9 mouse cellular contexts compared by ENCODE assay signal in genomic region chr17:57061069-57061468, GRCm38 (mm10). TPM values are rescaled to one million over a fixed set of nuclear protein-coding genes. Genes with fewer than 3 reads are reported as not detected.
DNase-seq lines count a peak whose midpoint lies in the region; ATAC-seq lines count a peak whose summit lies in the region.
"Had no signal": no experiment of that assay in that cellular context is flagged by ENCODE, and none has a peak within 500 bp of the region (broad histone marks: within the 10 kb centered on the region; RNA-seq: fewer than 3 reads in every experiment).

No protein-coding gene starts in this region.

- peak overlapping the region; percentile 72 for H3K4me2 ChIP-seq in hindbrain, embryonic 15.5 days

- no peak overlapping the region for H3K9ac ChIP-seq in hindbrain, embryonic 15.5 days

- peaks cover 32% of the 10 kb centered on the region for H3K4me1 ChIP-seq in hindbrain, embryonic 15.5 days (replicated peaks)

- DNase-seq in kidney, adult 18-20 months = peak; percentile 38
- no peak for DNase-seq in kidney, postnatal 10 days
- DNase-seq in brain, adult 2 months (ENCODE audit: low read depth, low spot score) = peak; percentile 19
- no peak for DNase-seq in left cerebral cortex, adult 9 months (ENCODE audit: low spot score in 2 of 2)
- no peak for DNase-seq in urinary bladder, adult 18-20 months (ENCODE audit: low spot score in 2 of 2)

- H3K4me3 ChIP-seq in hindbrain, embryonic 15.5 days = peak overlapping the region; percentile 94
- H3K4me3 ChIP-seq in macrophage (ENCODE audit: inconsistent target) = peak overlapping the region; percentile 38; the same call in 1 of the 2 replicates

- no peaks in the 10 kb centered on the region for H3K79me2 ChIP-seq in macrophage (ENCODE audit: inconsistent target)

- H3K27ac ChIP-seq in hindbrain, embryonic 15.5 days (replicated peaks) = no peak overlapping the region
- no peak overlapping the region for H3K27ac ChIP-seq in macrophage

- H3K36me3 ChIP-seq in hindbrain, embryonic 15.5 days = no peaks in the 10 kb centered on the region; the same call in 1 of the 2 replicates
- peaks cover 2% of the 10 kb centered on the region; the same call in 1 of the 2 replicates for H3K36me3 ChIP-seq in macrophage (ENCODE audit: inconsistent target)

- H3K9me3 ChIP-seq in hindbrain, embryonic 15.5 days = no peaks in the 10 kb centered on the region

- peaks cover 25% of the 10 kb centered on the region for H3K27me3 ChIP-seq in hindbrain, embryonic 15.5 days

- WGBS in hindbrain, embryonic 15.5 days = 42% methylated on average over 10 of the region's 10 CpGs
- WGBS in macrophage (ENCODE audit: missing documents) = 49% methylated on average over 10 of the region's 10 CpGs

- no peak for ATAC-seq in hindbrain, embryonic 15.5 days (ENCODE audit: low FRiP score, low read depth)
- no peak for ATAC-seq in erythroblast, adult 5-6 weeks (replicated peaks; ENCODE audit: low FRiP score, poor library complexity, severe bottlenecking)

RNA-seq across cellular contexts. Expression of gene Slc25a23, which starts 1.4 kb away (rescaled TPM):
- polyA plus RNA-seq in hindbrain, embryonic 15.5 days (2015; fragmentation: Nextera tagmentation; extraction: Ambion mirVana) = 43.1 and 45.0 TPM in 2 replicates
- total RNA-seq in macrophage (2018; cell fraction: chromatin; rRNA removed) = 1 to 10 TPM in 22 of 26 experiments, under 1 TPM in 3, not detected in 1; 0.18 to 8.5 (median 2.6) TPM
- 1 to 10 TPM in 14 of 26 experiments, under 1 TPM in 12; 0.42 to 6.2 (median 2.2) TPM for total RNA-seq in macrophage (2018; cell fraction: cytosol; rRNA removed)
- 1 to 10 TPM in 15 of 26 experiments, under 1 TPM in 11; 0.17 to 5.7 (median 1.3) TPM for total RNA-seq in macrophage (2018; cell fraction: nucleus; rRNA removed)
- polyA plus RNA-seq in macrophage (2018) = 4.0 to 8.6 TPM (median 6.8 TPM) in 3 replicates
- 2.9 and 3.3 TPM in 2 replicates for total RNA-seq in erythroblast, adult 5-6 weeks (2015; ENCODE audit: low replicate concordance)
- total RNA-seq in erythroblast, adult 5-6 weeks (2017; ENCODE audit: low replicate concordance) = 1.2 and 4.7 TPM in 2 replicates

RNA-seq across cellular contexts. Expression of gene Crb3, which starts 2.2 kb away (rescaled TPM):
- polyA plus RNA-seq in hindbrain, embryonic 15.5 days (2015; fragmentation: Nextera tagmentation; extraction: Ambion mirVana) = 4.1 and 4.6 TPM in 2 replicates
- not detected for total RNA-seq in macrophage (2018; cell fraction: chromatin; rRNA removed)
- total RNA-seq in macrophage (2018; cell fraction: cytosol; rRNA removed) = not detected
- total RNA-seq in macrophage (2018; cell fraction: nucleus; rRNA removed) = not detected
- not detected in 3 replicates for polyA plus RNA-seq in macrophage (2018)
- total RNA-seq in erythroblast, adult 5-6 weeks (2015; ENCODE audit: low replicate concordance) = not detected in 2 replicates
- total RNA-seq in erythroblast, adult 5-6 weeks (2017; ENCODE audit: low replicate concordance) = not detected in 2 replicates

RNA-seq across cellular contexts. Expression of gene Dennd1c, which starts 17.2 kb away (rescaled TPM):
- 4.3 and 4.4 TPM in 2 replicates for polyA plus RNA-seq in hindbrain, embryonic 15.5 days (2015; fragmentation: Nextera tagmentation; extraction: Ambion mirVana)
- total RNA-seq in macrophage (2018; cell fraction: chromatin; rRNA removed) = 100 to 1,000 TPM; 266 to 425 (median 350) TPM
- total RNA-seq in macrophage (2018; cell fraction: cytosol; rRNA removed) = 10 to 100 TPM; 13.8 to 34.5 (median 17.8) TPM
- 100 to 1,000 TPM; 130 to 261 (median 206) TPM for total RNA-seq in macrophage (2018; cell fraction: nucleus; rRNA removed)
- polyA plus RNA-seq in macrophage (2018) = 14.1 to 26.5 TPM (median 15.7 TPM) in 3 replicates
- total RNA-seq in erythroblast, adult 5-6 weeks (2015; ENCODE audit: low replicate concordance) = 16.7 and 25.0 TPM in 2 replicates
- total RNA-seq in erythroblast, adult 5-6 weeks (2017; ENCODE audit: low replicate concordance) = 2.4 and 7.2 TPM in 2 replicates

RNA-seq across cellular contexts. Expression of gene Slc25a41, which starts 19.6 kb away (rescaled TPM):
- not detected in 2 replicates for polyA plus RNA-seq in hindbrain, embryonic 15.5 days (2015; fragmentation: Nextera tagmentation; extraction: Ambion mirVana)
- total RNA-seq in macrophage (2018; cell fraction: chromatin; rRNA removed) = not detected
- total RNA-seq in macrophage (2018; cell fraction: cytosol; rRNA removed) = not detected
- total RNA-seq in macrophage (2018; cell fraction: nucleus; rRNA removed) = not detected
- not detected in 3 replicates for polyA plus RNA-seq in macrophage (2018)
- total RNA-seq in erythroblast, adult 5-6 weeks (2015; ENCODE audit: low replicate concordance) = not detected in 2 replicates
- not detected in 2 replicates for total RNA-seq in erythroblast, adult 5-6 weeks (2017; ENCODE audit: low replicate concordance)
- total RNA-seq: adrenal gland, adult 18-20 months had no signal

RNA-seq across cellular contexts. Expression of gene Tubb4a, which starts 26.5 kb away (rescaled TPM):
- polyA plus RNA-seq in hindbrain, embryonic 15.5 days (2015; fragmentation: Nextera tagmentation; extraction: Ambion mirVana) = 329 and 394 TPM in 2 replicates
- total RNA-seq in macrophage (2018; cell fraction: chromatin; rRNA removed) = 1 to 10 TPM in 4 of 26 experiments, under 1 TPM in 13, not detected in 9; 0.33 to 1.9 (median 0.70) TPM
- under 1 TPM; 0.04 to 0.38 (median 0.18) TPM for total RNA-seq in macrophage (2018; cell fraction: cytosol; rRNA removed)
- total RNA-seq in macrophage (2018; cell fraction: nucleus; rRNA removed) = 1 to 10 TPM in 3 of 26 experiments, under 1 TPM in 21, not detected in 2; 0.21 to 1.2 (median 0.78) TPM
- 0.15 to 0.36 TPM (median 0.27 TPM) in 3 replicates for polyA plus RNA-seq in macrophage (2018)
- not detected in 2 replicates for total RNA-seq in erythroblast, adult 5-6 weeks (2015; ENCODE audit: low replicate concordance)
- 0.14 TPM in 1 of 2 replicates, not detected in the other for total RNA-seq in erythroblast, adult 5-6 weeks (2017; ENCODE audit: low replicate concordance)

Comparison
In these comparisons a context has a peak if more than half of its experiments do, and no peak if none do; other contexts are left out.
1. DNase-seq: peak in kidney, adult 18-20 months (single experiment) and brain, adult 2 months (single experiment); none in kidney, postnatal 10 days (single experiment), left cerebral cortex, adult 9 months (0 of 2) and urinary bladder, adult 18-20 months (0 of 2).